Mouse (Mus musculus) liver, embryonic 11.5 days (tissue): ENCODE measurements around the gene Vmn2r117. TPM values are rescaled to one million over a fixed set of nuclear protein-coding genes. Genes with fewer than 3 reads are reported as not detected.
"Not testable (repeated sequence)": the region's sequence is repeated elsewhere in the genome, so short reads cannot be mapped to it uniquely, and the experiment has no call there.

Experiments
- ATAC-seq: fragments of 200-750 bp; cut with Nextera tagmentation; replicated peaks from 2 replicates; pipeline ENCODE4 v1.8.0; 2017; ENCODE audit warnings: moderate number of reproducible peaks, mild to moderate bottlenecking, moderate TSS enrichment, moderate library complexity; ENCODE audit not compliant: low FRiP score
- DNase-seq: peaks from one replicate; pipeline ENCODE4 v3.0.0-alpha.2; 2017; ENCODE audit warnings: low spot score
- H3K27ac ChIP-seq: fragments of 300-500 bp; sonication (generic); 2 replicates; pipeline ENCODE4 v1.5.1; 2014; ENCODE audit warnings: mild to moderate bottlenecking, low read depth, low read length, control low read depth
- H3K27me3 ChIP-seq: fragments of 300-500 bp; sonication (generic); replicated peaks from 2 replicates; pipeline ENCODE4 v1.6.1; 2014; ENCODE audit warnings: low read length, mixed read lengths; ENCODE audit not compliant: control insufficient read depth, insufficient read depth
- H3K36me3 ChIP-seq: fragments of 300-500 bp; sonication (generic); 2 replicates; pipeline ENCODE4 v1.6.1; 2014; ENCODE audit warnings: mild to moderate bottlenecking, low read length, moderate library complexity, mixed read lengths; ENCODE audit not compliant: control insufficient read depth, insufficient read depth
- H3K4me1 ChIP-seq: fragments of 300-500 bp; sonication (generic); replicated peaks from 2 replicates; pipeline ENCODE4 v1.6.1; 2014; ENCODE audit warnings: low read length, mixed read lengths; ENCODE audit not compliant: control insufficient read depth, insufficient read depth
- H3K4me2 ChIP-seq: fragments of 300-500 bp; sonication (generic); 2 replicates; pipeline ENCODE4 v1.6.1; 2014; ENCODE audit warnings: mild to moderate bottlenecking, control low read depth, moderate library complexity
- H3K4me3 ChIP-seq: fragments of 300-500 bp; sonication (generic); 2 replicates; pipeline ENCODE4 v1.5.1; 2014; ENCODE audit warnings: low read depth, low read length, control low read depth
- H3K9ac ChIP-seq: fragments of 300-500 bp; sonication (generic); 2 replicates; pipeline ENCODE4 v1.6.1; 2014; ENCODE audit warnings: low read depth, low read length, control low read depth
- H3K9me3 ChIP-seq: fragments of 300-500 bp; sonication (generic); 2 replicates; pipeline ENCODE4 v1.6.1; 2016; ENCODE audit warnings: low read length, inconsistent platforms, mixed read lengths; ENCODE audit not compliant: control insufficient read depth
- WGBS: fragments of 180-500 bp; shearing (Covaris S2); extraction: QIAGEN DNeasy Blood & Tissue Kit; methylation state at CpG from one replicate; pipeline ENCODE4 v1.1.7; 2014; 5-methylcytosine and 5-hydroxymethylcytosine counted together
- polyA plus RNA-seq: library from polyadenylated mRNA; unstranded; fragments of >200 nt; fragmentation: Nextera tagmentation; extraction: Ambion mirVana; gene quantifications from 2 replicates; pipeline ENCODE4 v1.2.1, GENCODE M21; 2014

Vmn2r117 gene
- polyA plus RNA-seq: not detected in 2 replicates

GRCm38 (mm10) chr17:23479599-23479998 is at the start of gene Vmn2r117:
TSS of gene Vmn2r117 (minus strand) at chr17:23479699.
- WGBS: 58% methylated on average over 1 of the region's 1 CpGs
- not testable (repeated sequence) for H3K27ac ChIP-seq, H3K36me3 ChIP-seq, H3K4me3 ChIP-seq, DNase-seq, H3K9me3 ChIP-seq, H3K4me1 ChIP-seq, H3K9ac ChIP-seq, H3K27me3 ChIP-seq, H3K4me2 ChIP-seq, ATAC-seq

- not testable (repeated sequence) for ATAC-seq, H3K9ac ChIP-seq, H3K9me3 ChIP-seq, H3K27ac ChIP-seq, DNase-seq, H3K4me2 ChIP-seq, H3K27me3 ChIP-seq, H3K36me3 ChIP-seq, H3K4me3 ChIP-seq, H3K4me1 ChIP-seq
- WGBS: 51% methylated on average over 30 of the region's 30 CpGs
Measured at GRCm38 (mm10) chr17:23522941-23523732, 43.6 kb upstream of the Vmn2r117 start.

- no peak overlapping the region for H3K27ac ChIP-seq
- no peak overlapping the region for H3K4me3 ChIP-seq
- no peaks in the 10 kb centered on the region for H3K36me3 ChIP-seq
- ATAC-seq (peak; percentile 43; the same call in 1 of the 2 replicates), DNase-seq (no peak)
- no peak overlapping the region for H3K9ac ChIP-seq
- H3K4me1 ChIP-seq: no peaks in the 10 kb centered on the region
- H3K27me3 ChIP-seq: no peaks in the 10 kb centered on the region
- no peak overlapping the region for H3K4me2 ChIP-seq
- H3K9me3 ChIP-seq: no peaks in the 10 kb centered on the region; the same call in none of the 2 replicates
- 65% methylated on average over 2 of the region's 2 CpGs for WGBS
Measured at GRCm38 (mm10) chr17:23518701-23519423, 39.4 kb upstream of the Vmn2r117 start.

GRCm38 (mm10) chr17:23433150-23433679 is 46.3 kb downstream of the Vmn2r117 start:
- 72% methylated on average over 6 of the region's 6 CpGs for WGBS
- H3K36me3 ChIP-seq: no peaks in the 10 kb centered on the region
- H3K4me2 ChIP-seq: no peak overlapping the region
- H3K4me1 ChIP-seq: no peaks in the 10 kb centered on the region
- H3K9ac ChIP-seq: no peak overlapping the region
- H3K9me3 ChIP-seq: peaks cover 8% of the 10 kb centered on the region
- no peak for DNase-seq
- H3K27ac ChIP-seq: no peak overlapping the region
- no peaks in the 10 kb centered on the region for H3K27me3 ChIP-seq
- no peak overlapping the region for H3K4me3 ChIP-seq
- no peak; the same call in 1 of the 2 replicates for ATAC-seq

Other genes starting within 250 kb of the Vmn2r117 start
- not detected in 2 replicates for gene Vmn2r114, start 167.2 kb downstream of the Vmn2r117 start, polyA plus RNA-seq
- gene Vmn2r115, start 136.0 kb downstream of the Vmn2r117 start, polyA plus RNA-seq: not detected in 2 replicates
- not detected in 2 replicates for gene Vmn2r116, start 95.1 kb downstream of the Vmn2r117 start, polyA plus RNA-seq
- 14.3 and 14.8 TPM in 2 replicates for gene Zfp213, start 84.5 kb upstream of the Vmn2r117 start, polyA plus RNA-seq
- 5.6 and 6.3 TPM in 2 replicates for gene Zfp13, start 119.8 kb upstream of the Vmn2r117 start, polyA plus RNA-seq
- 0.12 and 0.25 TPM in 2 replicates for gene Zscan10, start 121.2 kb upstream of the Vmn2r117 start, polyA plus RNA-seq
- 0.27 TPM in 1 of 2 replicates, not detected in the other for gene Mmp25, start 165.6 kb upstream of the Vmn2r117 start, polyA plus RNA-seq
- 0.37 TPM in 1 of 2 replicates, not detected in the other for gene Bicdl2, start 180.8 kb upstream of the Vmn2r117 start, polyA plus RNA-seq
- gene Hcfc1r1, start 193.9 kb upstream of the Vmn2r117 start, polyA plus RNA-seq: 36.5 and 36.6 TPM in 2 replicates
- 48.9 and 50.7 TPM in 2 replicates for gene Thoc6, start 194.2 kb upstream of the Vmn2r117 start, polyA plus RNA-seq
- 7.9 and 9.5 TPM in 2 replicates for gene Tnfrsf12a, start 197.8 kb upstream of the Vmn2r117 start, polyA plus RNA-seq
- 9.9 and 11.4 TPM in 2 replicates for gene Cldn6, start 199.6 kb upstream of the Vmn2r117 start, polyA plus RNA-seq
- gene Cldn9, start 204.3 kb upstream of the Vmn2r117 start, polyA plus RNA-seq: 0.49 and 0.56 TPM in 2 replicates
- gene 1520401A03Rik, start 243.1 kb upstream of the Vmn2r117 start, polyA plus RNA-seq: 0.11 TPM in 1 of 2 replicates, not detected in the other
- gene Pkmyt1, start 246.6 kb upstream of the Vmn2r117 start, polyA plus RNA-seq: 51.5 and 60.2 TPM in 2 replicates